Mouse (Mus musculus) liver, adult 2 months (tissue): Measurements from ENCODE around the gene Itsn1. TPM values are rescaled to one million over a fixed set of nuclear protein-coding genes. Genes with fewer than 3 reads are reported as not detected.

Source experiments
- DNase-seq: peaks from one replicate; pipeline ENCODE4 v3.0.0-alpha.2; 2011; ENCODE audit warnings: low read depth, low spot score; ENCODE audit errors: extremely low read depth
- H3K27ac ChIP-seq: fragments of 200-500 bp; replicated peaks from 2 replicates; pipeline ENCODE4 v1.5.1; 2012; ENCODE audit warnings: low read depth, mild to moderate bottlenecking, control low read depth, inconsistent platforms, low read length; ENCODE audit not compliant: insufficient read depth
- H3K27me3 ChIP-seq: fragments of 200-500 bp; 2 replicates; pipeline ENCODE4 v1.6.1; 2012; ENCODE audit warnings: mild to moderate bottlenecking, moderate library complexity, low read length, inconsistent platforms; ENCODE audit not compliant: control insufficient read depth, insufficient read depth
- H3K36me3 ChIP-seq: fragments of 200-500 bp; 2 replicates; pipeline ENCODE4 v1.6.1; 2012; ENCODE audit warnings: low read length, inconsistent platforms; ENCODE audit not compliant: control insufficient read depth, insufficient read depth
- H3K4me1 ChIP-seq: fragments of 200-500 bp; 2 replicates; pipeline ENCODE4 v1.6.1; 2011; ENCODE audit warnings: low read length; ENCODE audit not compliant: control insufficient read depth, insufficient read depth
- H3K4me3 ChIP-seq: fragments of 200-500 bp; 2 replicates; pipeline ENCODE4 v1.5.1; 2011; ENCODE audit warnings: low read depth, mild to moderate bottlenecking, control low read depth, low read length, moderate library complexity; ENCODE audit not compliant: insufficient read depth
- H3K79me2 ChIP-seq: fragments of 200-500 bp; 2 replicates; pipeline ENCODE4 v1.6.1; 2012; ENCODE audit warnings: inconsistent platforms, mild to moderate bottlenecking, low read length, moderate library complexity; ENCODE audit not compliant: control insufficient read depth, insufficient read depth
- H3K9ac ChIP-seq: fragments of 200-500 bp; 2 replicates; pipeline ENCODE4 v1.6.1; 2012; ENCODE audit warnings: low read depth, mild to moderate bottlenecking, control low read depth, inconsistent platforms, low read length
- CTCF ChIP-seq: fragments of 200-500 bp; IDR thresholded peaks from 2 replicates; pipeline ENCODE4 v1.5.1; 2011; ENCODE audit warnings: low read depth, low read length, control low read depth
- POLR2A ChIP-seq: fragments of 200-500 bp; IDR thresholded peaks from 2 replicates; pipeline ENCODE4 v1.6.1; 2011; ENCODE audit warnings: low read length, control low read depth; ENCODE audit not compliant: insufficient read depth; ENCODE audit errors: extremely low read depth
- WGBS: fragments of 180-500 bp; shearing (Covaris S2); methylation state at CpG from one replicate; pipeline ENCODE4 v1.1.7; 2018; 5-methylcytosine and 5-hydroxymethylcytosine counted together
- polyA plus RNA-seq: library from polyadenylated mRNA; depleted of rRNA; stranded (reverse); fragments of >200 nt; gene quantifications from 2 replicates; pipeline ENCODE4 v1.2.3, GENCODE M21; 2012
- total RNA-seq: library from RNA; depleted of rRNA; stranded (reverse); fragments of >200 nt; gene quantifications from 2 replicates; pipeline ENCODE4 v1.2.3, GENCODE M21; 2014

Gene Itsn1
- total and polyA plus RNA-seq, 2 experiments: 13.6 to 16.3 TPM

GRCm38 (mm10) chr16:91931078-91932013 is 202.3 kb downstream of the Itsn1 start:
- Histone ChIP-seq H3K79me2 (peaks cover 5% of the 10 kb centered on the region; the same call in 1 of the 2 replicates), H3K36me3 (peaks cover 28% of the 10 kb centered on the region), H3K4me1 (peaks cover 2% of the 10 kb centered on the region; the same call in 1 of the 2 replicates), H3K27me3 (no peaks in the 10 kb centered on the region), H3K27ac (peak overlapping the region; percentile 84), H3K4me3 (peak overlapping the region; percentile 83), H3K9ac (peak overlapping the region; percentile 93)
- DNase-seq: peak; percentile 92
- under 1% methylated on average over 53 of the region's 53 CpGs for WGBS
- TF ChIP-seq CTCF: no peak
- TF ChIP-seq POLR2A: peak; percentile 59; the same call in 1 of the 2 replicates

GRCm38 (mm10) chr16:91932082-91932690 is 203.1 kb downstream of the Itsn1 start:
- Histone ChIP-seq H3K79me2 (peaks cover 5% of the 10 kb centered on the region; the same call in 1 of the 2 replicates), H3K27me3 (no peaks in the 10 kb centered on the region), H3K36me3 (peaks cover 21% of the 10 kb centered on the region), H3K4me1 (peaks cover 2% of the 10 kb centered on the region; the same call in 1 of the 2 replicates), H3K9ac (no peak overlapping the region), H3K27ac (no peak overlapping the region), H3K4me3 (no peak overlapping the region)
- TF ChIP-seq POLR2A: no peak
- TF ChIP-seq CTCF: no peak
- WGBS: 46% methylated on average over 8 of the region's 8 CpGs
- DNase-seq: peak; percentile 12

GRCm38 (mm10) chr16:91932843-91933518 is 203.9 kb downstream of the Itsn1 start:
- no peak overlapping the region for H3K4me3 ChIP-seq
- no peak overlapping the region for H3K27ac ChIP-seq
- TF ChIP-seq POLR2A (no peak), CTCF (no peak)
- peaks cover 2% of the 10 kb centered on the region; the same call in 1 of the 2 replicates for H3K4me1 ChIP-seq
- peak; percentile 31 for DNase-seq
- peaks cover 5% of the 10 kb centered on the region; the same call in 1 of the 2 replicates for H3K79me2 ChIP-seq
- no peaks in the 10 kb centered on the region for H3K27me3 ChIP-seq
- WGBS: 54% methylated on average over 10 of the region's 10 CpGs
- H3K9ac ChIP-seq: no peak overlapping the region
- peaks cover 13% of the 10 kb centered on the region; the same call in 1 of the 2 replicates for H3K36me3 ChIP-seq

GRCm38 (mm10) chr16:91935108-91935507 is 206.0 kb downstream of the Itsn1 start:
- 43% methylated on average over 8 of the region's 8 CpGs for WGBS
- Histone ChIP-seq H3K9ac (no peak overlapping the region), H3K27ac (no peak overlapping the region), H3K4me1 (peaks cover 2% of the 10 kb centered on the region; the same call in 1 of the 2 replicates), H3K27me3 (no peaks in the 10 kb centered on the region), H3K36me3 (no peaks in the 10 kb centered on the region), H3K4me3 (no peak overlapping the region), H3K79me2 (peaks cover 5% of the 10 kb centered on the region; the same call in 1 of the 2 replicates)
- TF ChIP-seq POLR2A: no peak
- peak; percentile 82 for TF ChIP-seq CTCF
- DNase-seq: peak; percentile 69

GRCm38 (mm10) chr16:91935726-91936125 is 206.6 kb downstream of the Itsn1 start:
- peaks cover 2% of the 10 kb centered on the region; the same call in 1 of the 2 replicates for H3K4me1 ChIP-seq
- H3K9ac ChIP-seq: no peak overlapping the region
- H3K4me3 ChIP-seq: no peak overlapping the region
- TF ChIP-seq CTCF (no peak), POLR2A (no peak)
- peak; percentile 14 for DNase-seq
- H3K79me2 ChIP-seq: peaks cover 5% of the 10 kb centered on the region; the same call in 1 of the 2 replicates
- H3K27ac ChIP-seq: no peak overlapping the region
- H3K27me3 ChIP-seq: no peaks in the 10 kb centered on the region
- H3K36me3 ChIP-seq: no peaks in the 10 kb centered on the region
- WGBS: 57% methylated on average over 8 of the region's 8 CpGs
